Mouse (Mus musculus) forebrain, embryonic 13.5 days (tissue): ENCODE measurements around the gene Ccm2. TPM values are rescaled to one million over a fixed set of nuclear protein-coding genes. Genes with fewer than 3 reads are reported as not detected.

Experiments
- ATAC-seq: fragments of 200-750 bp; cut with Nextera tagmentation; 2 replicates; pipeline ENCODE4 v1.8.0; 2017
- H3K27ac ChIP-seq: fragments of 300-500 bp; sonication (generic); 2 replicates; pipeline ENCODE4 v1.5.1; 2015; ENCODE audit warnings: inconsistent platforms, mild to moderate bottlenecking, moderate library complexity
- H3K27me3 ChIP-seq: fragments of 300-500 bp; sonication (generic); 2 replicates; pipeline ENCODE4 v1.6.1; 2015; ENCODE audit warnings: mild to moderate bottlenecking, inconsistent platforms
- H3K36me3 ChIP-seq: fragments of 300-500 bp; sonication (generic); 2 replicates; pipeline ENCODE4 v1.6.1; 2015; ENCODE audit warnings: mild to moderate bottlenecking, inconsistent platforms; ENCODE audit not compliant: poor library complexity, severe bottlenecking
- H3K4me1 ChIP-seq: fragments of 300-500 bp; sonication (generic); 2 replicates; pipeline ENCODE4 v1.6.1; 2015; ENCODE audit warnings: inconsistent platforms
- H3K4me2 ChIP-seq: fragments of 300-500 bp; sonication (generic); 2 replicates; pipeline ENCODE4 v1.6.1; 2015; ENCODE audit warnings: inconsistent platforms, mild to moderate bottlenecking, moderate library complexity
- H3K4me3 ChIP-seq: fragments of 300-500 bp; sonication (generic); 2 replicates; pipeline ENCODE4 v1.5.1; 2015; ENCODE audit warnings: mild to moderate bottlenecking, inconsistent platforms
- H3K9ac ChIP-seq: fragments of 300-500 bp; sonication (generic); 2 replicates; pipeline ENCODE4 v1.6.1; 2015; ENCODE audit warnings: mild to moderate bottlenecking, inconsistent platforms
- H3K9me3 ChIP-seq: fragments of 300-500 bp; sonication (generic); replicated peaks from 2 replicates; pipeline ENCODE4 v1.6.1; 2016; ENCODE audit warnings: inconsistent platforms
- WGBS: fragments of 180-500 bp; shearing (Covaris S2); methylation state at CpG from one replicate; pipeline ENCODE4 v1.1.7; 2015; 5-methylcytosine and 5-hydroxymethylcytosine counted together
- polyA plus RNA-seq: library from polyadenylated mRNA; unstranded; fragments of >200 nt; fragmentation: Nextera tagmentation; extraction: Ambion mirVana; gene quantifications from 2 replicates; pipeline ENCODE4 v1.2.1, GENCODE M21; 2015

The Ccm2 gene
- polyA plus RNA-seq, 1 experiment from 2014 or later = 82.2 TPM

DNA sequence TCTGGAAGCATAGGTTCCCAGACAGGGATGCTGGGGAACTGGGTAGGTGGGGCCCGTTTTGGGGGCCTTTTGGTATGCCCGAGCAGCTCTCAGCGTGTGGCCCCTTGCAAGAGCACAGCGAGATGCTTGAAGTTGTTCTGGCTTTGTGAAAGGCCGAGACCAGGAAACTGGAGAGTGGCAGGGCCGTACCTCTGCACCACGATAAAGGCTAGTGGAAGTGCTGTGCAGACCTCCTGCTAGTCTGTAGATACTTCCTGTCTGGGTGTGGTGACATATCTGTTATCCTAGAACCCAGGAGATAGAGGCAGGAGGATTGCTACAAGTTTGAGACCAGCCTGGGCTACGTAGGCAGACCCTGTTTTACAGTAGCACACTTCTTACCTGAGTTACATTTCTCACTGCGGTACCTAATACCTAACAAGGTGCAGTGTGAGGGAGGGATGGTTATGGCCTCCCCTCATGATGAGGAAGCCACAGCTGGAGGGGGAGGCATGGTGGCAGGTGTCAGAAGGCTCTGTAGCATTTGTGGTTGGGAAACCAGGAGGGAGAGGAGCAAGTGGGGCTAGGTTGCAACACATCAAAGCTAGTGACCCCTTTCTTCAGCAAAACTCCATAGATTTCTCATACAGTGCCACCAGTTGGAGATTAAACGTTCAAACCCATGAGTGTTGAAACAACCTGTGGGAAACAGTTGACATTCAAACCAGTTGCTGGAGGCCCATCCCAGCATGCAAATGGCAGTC, 44.4 kb downstream of the Ccm2 start:
- Histone ChIP-seq H3K27me3 (no peaks in the 10 kb centered on the region), H3K9me3 (no peaks in the 10 kb centered on the region), H3K9ac (no peak overlapping the region), H3K36me3 (peaks cover 91% of the 10 kb centered on the region), H3K4me3 (no peak overlapping the region), H3K4me2 (no peak overlapping the region), H3K27ac (no peak overlapping the region), H3K4me1 (no peaks in the 10 kb centered on the region)
- ATAC-seq = no peak
- 83% methylated on average over 10 of the region's 10 CpGs for WGBS

DNA sequence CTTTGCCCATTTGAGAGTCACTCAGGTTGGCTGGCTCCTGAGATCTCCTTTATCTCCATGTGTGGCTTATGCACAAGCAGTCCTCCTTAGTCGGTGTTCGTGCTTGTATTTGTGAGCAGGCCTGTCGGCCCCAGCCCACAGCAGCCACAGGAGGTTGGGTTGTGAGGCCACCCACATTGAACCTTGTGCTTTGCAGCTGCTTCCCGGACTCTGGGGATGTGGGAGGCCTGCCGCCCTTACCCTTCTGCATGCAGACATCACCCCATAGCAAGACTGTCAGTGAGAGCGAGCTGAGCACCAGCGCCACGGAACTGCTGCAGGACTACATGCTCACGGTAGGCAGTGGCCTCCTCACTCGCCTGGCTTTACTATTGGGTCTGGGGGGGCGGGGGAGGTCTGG, 46.7 kb downstream of the Ccm2 start:
- no peak overlapping the region for H3K27ac ChIP-seq
- no peak overlapping the region for H3K4me3 ChIP-seq
- peaks cover 97% of the 10 kb centered on the region for H3K36me3 ChIP-seq
- H3K9ac ChIP-seq = no peak overlapping the region
- no peaks in the 10 kb centered on the region for H3K9me3 ChIP-seq
- WGBS = 84% methylated on average over 11 of the region's 11 CpGs
- ATAC-seq = no peak
- H3K27me3 ChIP-seq = no peaks in the 10 kb centered on the region
- H3K4me2 ChIP-seq = no peak overlapping the region
- H3K4me1 ChIP-seq = peaks cover 5% of the 10 kb centered on the region; the same call in 1 of the 2 replicates

DNA sequence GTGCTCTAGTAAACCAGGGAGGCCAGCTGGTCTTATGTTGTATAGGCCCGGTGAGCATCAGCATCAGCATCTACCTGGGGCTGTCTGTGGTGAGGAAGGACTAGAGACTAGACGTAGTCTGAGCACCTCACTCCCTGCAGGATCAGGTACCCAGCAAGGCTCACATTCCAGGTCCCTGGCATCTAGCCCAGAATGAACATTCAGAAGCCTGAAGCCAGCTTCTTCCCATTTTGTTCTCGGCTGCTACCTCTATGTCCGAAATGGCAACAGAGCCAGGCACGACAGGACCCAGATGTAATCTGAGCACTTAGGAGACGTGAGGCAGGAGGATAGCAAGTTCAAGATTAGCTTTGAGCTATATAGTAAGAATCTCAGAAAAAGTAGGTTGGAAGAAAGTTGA, 48.2 kb downstream of the Ccm2 start:
- no peak overlapping the region for H3K27ac ChIP-seq
- H3K36me3 ChIP-seq = peaks cover 90% of the 10 kb centered on the region
- no peak overlapping the region for H3K4me2 ChIP-seq
- 87% methylated on average over 6 of the region's 6 CpGs for WGBS
- no peak for ATAC-seq
- peaks cover 19% of the 10 kb centered on the region for H3K4me1 ChIP-seq
- H3K9ac ChIP-seq = no peak overlapping the region
- H3K27me3 ChIP-seq = no peaks in the 10 kb centered on the region
- H3K9me3 ChIP-seq = no peaks in the 10 kb centered on the region
- no peak overlapping the region for H3K4me3 ChIP-seq

DNA sequence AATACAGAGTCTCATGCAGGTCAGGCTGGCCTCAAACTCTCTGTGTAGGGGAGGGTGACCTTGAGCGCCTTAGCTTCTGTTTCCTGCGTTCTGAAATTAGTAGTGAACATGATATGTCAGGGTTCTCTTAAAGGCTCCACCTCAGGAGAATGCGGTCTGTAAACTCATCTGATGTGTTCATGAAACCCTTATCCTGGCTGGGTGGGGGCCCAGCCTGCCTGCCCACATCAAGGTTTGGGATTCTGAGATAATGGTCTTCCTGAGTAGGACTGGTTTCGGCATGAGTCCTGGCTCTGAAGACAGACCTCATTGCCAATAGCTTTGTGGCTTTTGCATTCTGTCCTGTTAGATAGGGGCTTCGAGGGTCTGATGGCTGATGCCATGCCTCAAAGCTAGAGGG, 48.7 kb downstream of the Ccm2 start:
- WGBS = 91% methylated on average over 5 of the region's 5 CpGs
- H3K4me1 ChIP-seq = peaks cover 24% of the 10 kb centered on the region
- H3K27me3 ChIP-seq = no peaks in the 10 kb centered on the region
- no peak for ATAC-seq
- H3K27ac ChIP-seq = no peak overlapping the region
- no peak overlapping the region for H3K9ac ChIP-seq
- no peak overlapping the region for H3K4me2 ChIP-seq
- H3K4me3 ChIP-seq = no peak overlapping the region
- peaks cover 88% of the 10 kb centered on the region for H3K36me3 ChIP-seq
- H3K9me3 ChIP-seq = no peaks in the 10 kb centered on the region

DNA sequence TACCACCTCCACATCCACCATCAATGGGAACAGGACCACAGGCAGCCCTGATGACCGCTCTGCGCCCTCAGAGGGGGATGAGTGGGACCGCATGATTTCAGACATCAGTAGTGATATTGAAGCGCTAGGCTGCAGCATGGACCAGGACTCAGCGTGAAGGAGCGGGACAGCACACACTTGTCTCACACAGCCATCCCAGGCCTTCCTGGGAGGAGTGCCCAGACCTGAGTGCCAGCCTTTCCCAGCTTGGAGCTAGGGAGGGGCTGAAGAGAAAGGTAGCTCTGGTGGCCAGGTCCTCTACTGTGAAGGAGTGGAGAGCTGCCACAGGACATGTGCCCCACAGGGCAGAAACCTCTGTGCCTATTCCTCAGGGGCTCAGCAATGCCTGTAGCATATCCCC, 49.5 kb downstream of the Ccm2 start:
- 98% methylated on average over 6 of the region's 6 CpGs for WGBS
- Histone ChIP-seq H3K36me3 (peaks cover 88% of the 10 kb centered on the region), H3K4me1 (peaks cover 25% of the 10 kb centered on the region), H3K27me3 (no peaks in the 10 kb centered on the region), H3K9ac (no peak overlapping the region), H3K4me3 (no peak overlapping the region), H3K9me3 (no peaks in the 10 kb centered on the region), H3K4me2 (no peak overlapping the region), H3K27ac (no peak overlapping the region)
- no peak for ATAC-seq

DNA sequence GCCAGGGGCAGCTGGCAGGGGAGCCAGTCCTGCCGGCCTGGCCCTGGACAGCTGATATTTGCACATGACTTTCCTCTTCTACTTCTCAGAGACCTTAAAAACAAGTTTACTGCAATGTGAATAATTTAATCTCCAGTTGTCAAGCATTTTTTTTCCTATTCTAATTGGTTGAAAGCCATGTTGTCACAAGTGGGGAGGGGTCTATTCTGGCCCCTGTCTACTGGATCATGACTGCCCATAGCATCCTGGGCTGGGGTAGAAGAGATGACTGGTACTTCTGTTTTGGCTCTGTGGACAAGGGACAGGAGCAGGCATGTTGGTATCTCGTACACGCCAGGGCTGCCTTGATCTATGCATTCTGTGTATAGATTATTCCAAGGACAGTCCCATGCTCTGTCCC, 49.9 kb downstream of the Ccm2 start:
- ATAC-seq = no peak
- WGBS = 79% methylated on average over 3 of the region's 3 CpGs

DNA sequence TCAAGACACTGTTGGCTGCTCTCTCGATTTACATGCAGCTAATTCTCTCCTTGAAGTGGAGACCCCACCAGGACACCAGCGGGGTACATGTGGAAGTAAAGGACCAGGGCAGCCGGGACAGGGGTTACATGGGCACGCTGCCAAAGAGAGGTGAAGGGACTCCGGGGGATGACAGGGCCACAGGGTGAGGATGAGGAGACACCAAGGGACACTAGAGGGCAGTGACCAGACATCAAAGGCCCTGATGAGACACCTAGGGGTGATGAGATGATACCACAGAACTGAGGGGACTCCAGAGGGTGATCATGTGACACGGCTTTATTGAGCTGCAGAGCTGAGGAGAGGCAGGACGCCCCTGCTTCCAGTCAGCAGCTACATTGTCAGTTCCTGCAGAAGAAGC, 50.8 kb downstream of the Ccm2 start:
- H3K36me3 ChIP-seq = peaks cover 88% of the 10 kb centered on the region
- no peak overlapping the region for H3K4me2 ChIP-seq
- no peaks in the 10 kb centered on the region for H3K27me3 ChIP-seq
- 71% methylated on average over 7 of the region's 7 CpGs for WGBS
- H3K9ac ChIP-seq = no peak overlapping the region
- H3K4me1 ChIP-seq = peaks cover 27% of the 10 kb centered on the region
- H3K9me3 ChIP-seq = no peaks in the 10 kb centered on the region
- no peak overlapping the region for H3K27ac ChIP-seq
- H3K4me3 ChIP-seq = no peak overlapping the region
- no peak for ATAC-seq

More for the DNA sequence above, 49.9 kb downstream of the Ccm2 start:
- Histone ChIP-seq H3K36me3 (peaks cover 88% of the 10 kb centered on the region), H3K9ac (no peak overlapping the region), H3K27me3 (no peaks in the 10 kb centered on the region), H3K9me3 (no peaks in the 10 kb centered on the region), H3K4me2 (no peak overlapping the region), H3K4me1 (peaks cover 25% of the 10 kb centered on the region), H3K27ac (no peak overlapping the region), H3K4me3 (no peak overlapping the region)

DNA sequence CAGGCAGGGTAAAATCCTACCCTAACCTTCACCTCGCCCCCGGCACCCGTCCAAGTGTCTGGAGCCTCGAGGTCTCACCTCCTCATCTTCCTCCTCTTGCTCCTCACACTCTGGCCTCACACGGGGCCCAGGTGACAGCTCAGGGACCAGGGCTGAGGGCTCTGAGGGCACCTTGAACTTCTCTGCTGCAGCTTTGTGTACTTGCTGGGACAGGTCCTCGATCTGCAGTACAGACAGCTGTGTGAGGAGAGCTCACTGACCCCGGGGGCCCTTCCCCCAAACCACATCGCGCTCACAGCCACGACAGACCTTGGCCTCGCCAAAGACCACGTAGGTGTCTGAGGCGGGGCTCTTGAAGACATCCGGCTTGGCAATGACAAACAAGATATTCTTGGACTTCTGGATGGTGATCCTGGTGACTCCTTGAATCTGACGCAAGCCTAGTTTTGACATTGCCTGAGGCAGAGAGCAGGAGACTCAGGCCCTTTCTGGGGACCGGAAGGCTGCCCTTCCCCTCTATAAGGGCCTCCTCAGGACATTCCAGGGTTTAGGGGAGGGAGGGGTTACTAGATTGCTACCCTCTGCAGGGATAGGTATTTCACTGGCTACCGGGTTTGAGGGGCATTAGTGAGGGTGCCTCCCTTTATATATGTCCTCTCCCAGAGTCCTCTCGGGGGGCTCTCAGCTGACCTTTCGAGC, 51.7 kb downstream of the Ccm2 start:
- Histone ChIP-seq H3K27ac (peak overlapping the region; percentile 61), H3K27me3 (no peaks in the 10 kb centered on the region), H3K4me2 (peak overlapping the region; percentile 57), H3K9ac (peak overlapping the region; percentile 61), H3K9me3 (no peaks in the 10 kb centered on the region), H3K36me3 (peaks cover 86% of the 10 kb centered on the region), H3K4me3 (peak overlapping the region; percentile 28), H3K4me1 (peaks cover 35% of the 10 kb centered on the region)
- WGBS = 61% methylated on average over 19 of the region's 19 CpGs
- ATAC-seq = peak; percentile 14

DNA sequence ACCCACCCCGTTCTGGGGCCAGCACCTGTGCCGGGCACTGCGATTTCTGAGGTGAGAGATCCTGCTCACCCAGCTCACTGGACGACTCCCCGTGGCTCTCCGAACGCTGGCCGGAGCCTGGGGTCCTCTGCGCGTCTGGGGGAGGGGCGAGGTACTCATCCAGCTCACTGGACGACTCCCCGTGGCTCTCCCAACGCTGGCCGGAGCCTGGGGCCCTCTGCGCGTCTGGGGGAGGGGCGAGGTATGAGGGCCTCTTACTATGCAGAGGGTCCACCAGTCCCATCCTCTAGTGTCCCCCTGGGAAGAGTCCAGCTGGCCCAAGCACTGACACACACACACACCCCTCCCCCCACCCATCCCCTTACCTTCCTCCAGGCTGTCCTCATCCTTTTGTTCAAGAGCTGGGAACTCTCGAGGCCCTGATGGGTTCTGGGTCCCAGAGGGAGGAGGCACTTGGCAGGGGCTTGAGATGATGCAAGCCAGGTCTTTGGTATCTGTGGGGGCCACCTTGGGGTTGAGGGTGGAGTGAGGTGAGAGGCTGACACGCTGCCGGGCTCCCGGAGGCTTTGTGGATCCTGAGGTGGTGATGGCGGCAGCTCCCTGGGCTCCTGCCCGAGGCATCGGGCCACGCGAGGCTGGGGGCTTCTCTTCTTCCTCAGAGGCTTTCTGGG, 52.5 kb downstream of the Ccm2 start:
- Histone ChIP-seq H3K4me1 (peaks cover 43% of the 10 kb centered on the region), H3K36me3 (peaks cover 78% of the 10 kb centered on the region), H3K27me3 (no peaks in the 10 kb centered on the region), H3K4me3 (peak overlapping the region; percentile 28), H3K27ac (peak overlapping the region; percentile 61), H3K4me2 (peak overlapping the region; percentile 57), H3K9ac (peak overlapping the region; percentile 61), H3K9me3 (no peaks in the 10 kb centered on the region)
- 16% methylated on average over 26 of the region's 27 CpGs for WGBS
- ATAC-seq = peak; percentile 11

DNA sequence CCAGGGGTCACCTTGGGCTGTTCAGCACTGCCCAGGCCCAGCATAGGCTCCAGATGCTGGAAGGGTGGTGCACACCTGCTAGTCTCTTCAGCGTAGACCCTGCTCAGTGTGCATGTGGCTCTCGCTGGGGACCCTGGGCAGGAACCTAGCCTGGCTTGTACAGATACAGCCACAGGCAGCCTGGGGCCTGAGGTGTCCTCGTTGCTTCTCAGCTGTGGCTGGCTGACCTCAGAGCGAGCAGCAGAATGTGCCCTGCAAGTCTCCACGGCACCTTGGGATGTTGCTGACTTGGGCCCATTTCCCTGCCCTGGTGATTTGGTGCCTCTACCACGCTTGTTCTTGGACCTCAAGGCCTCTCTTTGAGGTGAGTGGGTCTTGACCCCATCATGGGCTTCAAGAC, 53.1 kb downstream of the Ccm2 start:
- Histone ChIP-seq H3K4me3 (no peak overlapping the region), H3K36me3 (peaks cover 71% of the 10 kb centered on the region), H3K4me1 (peaks cover 50% of the 10 kb centered on the region), H3K27ac (peak overlapping the region; percentile 61; the same call in 1 of the 2 replicates), H3K27me3 (no peaks in the 10 kb centered on the region), H3K9me3 (no peaks in the 10 kb centered on the region), H3K9ac (peak overlapping the region; percentile 61), H3K4me2 (peak overlapping the region; percentile 57)
- 89% methylated on average over 6 of the region's 6 CpGs for WGBS
- ATAC-seq = no peak

DNA sequence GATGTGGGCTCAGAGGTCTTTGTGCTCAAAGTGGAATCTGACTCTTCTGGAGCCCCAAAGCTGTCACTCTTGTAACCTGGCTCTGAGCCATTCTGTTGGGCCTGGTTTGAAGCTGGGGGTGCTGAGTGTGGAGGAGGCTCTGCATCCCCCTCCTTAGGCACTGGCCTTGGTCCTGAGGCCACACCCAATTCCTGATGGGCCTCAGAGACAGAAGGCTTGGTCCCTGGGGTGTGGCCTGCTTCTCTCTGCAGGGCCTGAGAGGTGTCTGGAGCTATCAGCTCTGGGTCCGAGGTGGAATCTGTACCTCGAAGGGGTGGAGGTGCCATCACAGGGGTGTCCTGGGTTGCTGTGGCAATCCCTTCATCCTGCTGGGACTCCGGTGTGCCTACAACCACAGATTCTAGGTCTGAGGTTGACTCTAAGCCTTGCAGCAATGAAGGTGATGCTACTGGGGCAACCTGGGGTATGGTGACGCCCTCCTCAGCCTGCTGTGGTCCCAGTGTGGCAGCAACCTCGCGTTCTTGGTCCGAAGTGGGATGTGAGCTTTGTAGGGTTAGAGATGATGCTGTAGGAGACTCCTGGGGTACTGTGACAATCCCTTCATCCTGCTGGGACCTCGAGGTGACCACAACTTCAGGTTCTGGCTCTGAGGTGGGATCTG, 53.7 kb downstream of the Ccm2 start:
- no peak overlapping the region; the same call in 1 of the 2 replicates for H3K27ac ChIP-seq
- no peaks in the 10 kb centered on the region for H3K27me3 ChIP-seq
- no peak overlapping the region for H3K9ac ChIP-seq
- no peak overlapping the region for H3K4me3 ChIP-seq
- ATAC-seq = no peak
- H3K9me3 ChIP-seq = no peaks in the 10 kb centered on the region
- peaks cover 65% of the 10 kb centered on the region for H3K36me3 ChIP-seq
- WGBS = 85% methylated on average over 8 of the region's 8 CpGs
- no peak overlapping the region for H3K4me2 ChIP-seq
- H3K4me1 ChIP-seq = peaks cover 55% of the 10 kb centered on the region
